Mouse (Mus musculus): Measurements from ENCODE around the gene Hvcn1.
"Not testable (repeated sequence)": the region's sequence is repeated elsewhere in the genome, so short reads cannot be mapped to it uniquely, and the experiment has no call there.

The Hvcn1 gene

GRCm38 (mm10) chr5:122206475-122206874, at the start of gene Hvcn1:
Gene Hvcn1 (plus strand): TSS chr5:122206804.
- DNase-seq: no peak

GRCm38 (mm10) chr5:122157827-122158381, 48.7 kb upstream of the Hvcn1 start, which contains the start of gene Ppp1cc:
Gene Ppp1cc (plus strand): TSS chr5:122158278.
- peak; percentile 92 to 96 for DNase-seq

GRCm38 (mm10) chr5:122158557-122159515, 47.8 kb upstream of the Hvcn1 start:
- peak in 1 of 2 experiments; percentile 52 for DNase-seq

- DNase-seq: peak in 1 of 2 experiments; percentile 41
Measured at GRCm38 (mm10) chr5:122163194-122163593, 43.4 kb upstream of the Hvcn1 start.

- no peak for DNase-seq
Measured at GRCm38 (mm10) chr5:122164011-122164410, 42.6 kb upstream of the Hvcn1 start.

GRCm38 (mm10) chr5:122165233-122165915, 41.2 kb upstream of the Hvcn1 start:
- DNase-seq: peak in 1 of 2 experiments; percentile 36

GRCm38 (mm10) chr5:122166636-122167161, 39.9 kb upstream of the Hvcn1 start:
- DNase-seq: no peak

GRCm38 (mm10) chr5:122168344-122169069, 38.1 kb upstream of the Hvcn1 start:
- DNase-seq: peak; percentile 57 to 63

- DNase-seq: peak in 1 of 2 experiments; percentile 55
Measured at GRCm38 (mm10) chr5:122171058-122171457, 35.5 kb upstream of the Hvcn1 start.

- DNase-seq: no peak
Measured at GRCm38 (mm10) chr5:122175402-122175801, 31.2 kb upstream of the Hvcn1 start.

GRCm38 (mm10) chr5:122175961-122176360, 30.6 kb upstream of the Hvcn1 start:
- DNase-seq: no peak

- DNase-seq: peak; percentile 67
Measured at GRCm38 (mm10) chr5:122176398-122176797, 30.2 kb upstream of the Hvcn1 start.

GRCm38 (mm10) chr5:122179665-122180064, 26.9 kb upstream of the Hvcn1 start:
- no peak for DNase-seq

GRCm38 (mm10) chr5:122184283-122184806, 22.3 kb upstream of the Hvcn1 start:
- DNase-seq: no peak

GRCm38 (mm10) chr5:122184858-122185257, 21.7 kb upstream of the Hvcn1 start:
- DNase-seq: not testable (repeated sequence)

GRCm38 (mm10) chr5:122189115-122189514, 17.5 kb upstream of the Hvcn1 start:
- no peak for DNase-seq

GRCm38 (mm10) chr5:122190465-122190864, 16.1 kb upstream of the Hvcn1 start:
- DNase-seq: no peak

- peak; percentile 59 to 83 for DNase-seq
Measured at GRCm38 (mm10) chr5:122191269-122192063, 15.1 kb upstream of the Hvcn1 start.

GRCm38 (mm10) chr5:122192347-122192746, 14.3 kb upstream of the Hvcn1 start:
- no peak for DNase-seq

GRCm38 (mm10) chr5:122200872-122201271, 5.7 kb upstream of the Hvcn1 start:
- DNase-seq: no peak

- DNase-seq: no peak
Measured at GRCm38 (mm10) chr5:122201904-122202303, 4.7 kb upstream of the Hvcn1 start.
